Mouse (Mus musculus): ENCODE measurements around the gene Wbp11. TPM values are rescaled to one million over a fixed set of nuclear protein-coding genes. Genes with fewer than 3 reads are reported as not detected.

Gene Wbp11
- polyA plus RNA-seq, 2 experiments, result 96.5 to 100 TPM

GRCm38 (mm10) chr6:136845706-136846480 is 17.9 kb upstream of the Wbp11 start:
- no peak overlapping the region for H3K27ac ChIP-seq (replicated peaks; ENCODE audit: low read depth, low read length)

GRCm38 (mm10) chr6:136844903-136845302 is 16.9 kb upstream of the Wbp11 start:
- Histone ChIP-seq H3K4me3 (replicated peaks; ENCODE audit: low read length) (no peak overlapping the region), H3K27ac (replicated peaks; ENCODE audit: low read depth, low read length) (no peak overlapping the region), H3K27me3 (ENCODE audit: control insufficient read depth, insufficient read depth, low read length) (no peaks in the 10 kb centered on the region), H3K9me3 (ENCODE audit: control insufficient read depth, low read length) (no peaks in the 10 kb centered on the region), H3K36me3 (ENCODE audit: control insufficient read depth, insufficient read depth, low read length) (no peaks in the 10 kb centered on the region), H3K4me1 (ENCODE audit: control insufficient read depth, insufficient read depth, low read length) (no peaks in the 10 kb centered on the region), H3K4me2 (replicated peaks; ENCODE audit: low read depth, low read length, severe bottlenecking) (no peak overlapping the region), H3K9ac (ENCODE audit: low read depth, low read length, severe bottlenecking) (no peak overlapping the region)
- TF ChIP-seq POLR2A (IDR thresholded peaks at IDR 0.05; ENCODE audit: borderline replicate concordance, extremely low read depth, insufficient read depth, insufficient read length), result no peak
- DNase-seq (ENCODE audit: low spot score) (no peak), ATAC-seq (ENCODE audit: low FRiP score, low read depth) (no peak)
- 69% methylated on average over 2 of the region's 2 CpGs for WGBS

More at GRCm38 (mm10) chr6:136845706-136846480, 17.9 kb upstream of the Wbp11 start:
- H3K4me2 ChIP-seq (replicated peaks; ENCODE audit: low read depth, low read length, severe bottlenecking), result no peak overlapping the region
- no peaks in the 10 kb centered on the region for H3K27me3 ChIP-seq (ENCODE audit: control insufficient read depth, insufficient read depth, low read length)
- no peak overlapping the region for H3K4me3 ChIP-seq (replicated peaks; ENCODE audit: low read length)
- H3K9ac ChIP-seq (ENCODE audit: low read depth, low read length, severe bottlenecking), result no peak overlapping the region
- no peak for ATAC-seq (ENCODE audit: low FRiP score, low read depth)
- 76% methylated on average over 5 of the region's 5 CpGs for WGBS
- DNase-seq (ENCODE audit: low spot score), result no peak
- no peak for TF ChIP-seq POLR2A (IDR thresholded peaks at IDR 0.05; ENCODE audit: borderline replicate concordance, extremely low read depth, insufficient read depth, insufficient read length)
- no peaks in the 10 kb centered on the region for H3K9me3 ChIP-seq (ENCODE audit: control insufficient read depth, low read length)
- H3K4me1 ChIP-seq (ENCODE audit: control insufficient read depth, insufficient read depth, low read length), result no peaks in the 10 kb centered on the region
- no peaks in the 10 kb centered on the region for H3K36me3 ChIP-seq (ENCODE audit: control insufficient read depth, insufficient read depth, low read length)

- no peak for DNase-seq (ENCODE audit: low spot score)
- no peak overlapping the region for H3K9ac ChIP-seq (ENCODE audit: low read depth, low read length, severe bottlenecking)
- no peaks in the 10 kb centered on the region for H3K9me3 ChIP-seq (ENCODE audit: control insufficient read depth, low read length)
- no peaks in the 10 kb centered on the region for H3K4me1 ChIP-seq (ENCODE audit: control insufficient read depth, insufficient read depth, low read length)
- H3K27ac ChIP-seq (replicated peaks; ENCODE audit: low read depth, low read length), result no peak overlapping the region
- H3K4me2 ChIP-seq (replicated peaks; ENCODE audit: low read depth, low read length, severe bottlenecking), result no peak overlapping the region
- no peak for ATAC-seq (ENCODE audit: low FRiP score, low read depth)
- no peaks in the 10 kb centered on the region for H3K27me3 ChIP-seq (ENCODE audit: control insufficient read depth, insufficient read depth, low read length)
- H3K36me3 ChIP-seq (ENCODE audit: control insufficient read depth, insufficient read depth, low read length), result no peaks in the 10 kb centered on the region
- no peak for TF ChIP-seq POLR2A (IDR thresholded peaks at IDR 0.05; ENCODE audit: borderline replicate concordance, extremely low read depth, insufficient read depth, insufficient read length)
- no peak overlapping the region for H3K4me3 ChIP-seq (replicated peaks; ENCODE audit: low read length)
- 66% methylated on average over 3 of the region's 3 CpGs for WGBS
These were observed 9.3 kb upstream of the Wbp11 start for GRCm38 (mm10) chr6:136837323-136837722.

- no peak for TF ChIP-seq POLR2A (IDR thresholded peaks at IDR 0.05; ENCODE audit: borderline replicate concordance, extremely low read depth, insufficient read depth, insufficient read length)
- Histone ChIP-seq H3K4me3 (replicated peaks; ENCODE audit: low read length) (no peak within 1 kb of the TSS), H3K4me1 (ENCODE audit: control insufficient read depth, insufficient read depth, low read length) (no peaks in the 10 kb centered on the region), H3K4me2 (replicated peaks; ENCODE audit: low read depth, low read length, severe bottlenecking) (no peak within 1 kb of the TSS), H3K27ac (replicated peaks; ENCODE audit: low read depth, low read length) (no peak within 1 kb of the TSS), H3K27me3 (ENCODE audit: control insufficient read depth, insufficient read depth, low read length) (no peaks in the 10 kb centered on the region), H3K9me3 (ENCODE audit: control insufficient read depth, low read length) (no peaks in the 10 kb centered on the region), H3K9ac (ENCODE audit: low read depth, low read length, severe bottlenecking) (no peak within 1 kb of the TSS), H3K36me3 (ENCODE audit: control insufficient read depth, insufficient read depth, low read length) (no peaks in the 10 kb centered on the region)
- DNase-seq (ENCODE audit: low spot score), result no peak
- ATAC-seq (ENCODE audit: low FRiP score, low read depth), result no peak
- 45% methylated on average over 4 of the region's 4 CpGs for WGBS
These were observed 7.3 kb upstream of the Wbp11 start, which contains the start of gene Smco3 for GRCm38 (mm10) chr6:136835352-136835751. Gene Smco3 (minus strand): TSS chr6:136835452.

GRCm38 (mm10) chr6:136831712-136832111 is 3.7 kb upstream of the Wbp11 start:
- WGBS, result 63% methylated on average over 5 of the region's 5 CpGs

More at GRCm38 (mm10) chr6:136831712-136832111, 3.7 kb upstream of the Wbp11 start:
- H3K9ac ChIP-seq (ENCODE audit: low read depth, low read length, severe bottlenecking), result no peak overlapping the region
- H3K27ac ChIP-seq (replicated peaks; ENCODE audit: low read depth, low read length), result no peak overlapping the region
- no peak for ATAC-seq (ENCODE audit: low FRiP score, low read depth)
- H3K27me3 ChIP-seq (ENCODE audit: control insufficient read depth, insufficient read depth, low read length), result no peaks in the 10 kb centered on the region
- H3K4me2 ChIP-seq (replicated peaks; ENCODE audit: low read depth, low read length, severe bottlenecking), result no peak overlapping the region
- no peak for DNase-seq (ENCODE audit: low spot score)
- no peaks in the 10 kb centered on the region for H3K36me3 ChIP-seq (ENCODE audit: control insufficient read depth, insufficient read depth, low read length)
- H3K9me3 ChIP-seq (ENCODE audit: control insufficient read depth, low read length), result no peaks in the 10 kb centered on the region
- H3K4me3 ChIP-seq (replicated peaks; ENCODE audit: low read length), result no peak overlapping the region
- H3K4me1 ChIP-seq (ENCODE audit: control insufficient read depth, insufficient read depth, low read length), result 0 out of 2 replicates have a peak, but pooled peaks cover 3% of the 10 kb centered on the region
- TF ChIP-seq POLR2A (IDR thresholded peaks at IDR 0.05; ENCODE audit: borderline replicate concordance, extremely low read depth, insufficient read depth, insufficient read length), result no peak

Data from limb, embryonic 14.5 days (tissue).